Mouse (Mus musculus): ENCODE measurements around the gene Wscd1.

- TF ChIP-seq TAL1 (IDR thresholded peaks at IDR 0.05; ENCODE audit: low read length) (no peak), GATA1 (IDR thresholded peaks at IDR 0.05; ENCODE audit: low read length) (no peak)
Observed at GRCm38 (mm10) chr11:71765335-71765734, 15.6 kb downstream of the Wscd1 start.
